Mouse (Mus musculus) megakaryocyte, embryonic 14.5 days (primary cell): Measurements from ENCODE around the gene Jsrp1. TPM values are rescaled to one million over a fixed set of nuclear protein-coding genes. Genes with fewer than 3 reads are reported as not detected.

Experiments used
- H3K27me3 ChIP-seq: replicated peaks from 2 replicates; pipeline ENCODE3; 2012; ENCODE audit warnings: inconsistent platforms
- H3K36me3 ChIP-seq: replicated peaks from 2 replicates; pipeline ENCODE3; 2012; ENCODE audit warnings: low read length, inconsistent platforms, mixed read lengths
- H3K4me1 ChIP-seq: 2 replicates; pipeline ENCODE4 v1.6.1; 2012; ENCODE audit warnings: inconsistent platforms
- H3K4me3 ChIP-seq: replicated peaks from 2 replicates; pipeline ENCODE3; 2012; ENCODE audit warnings: moderate library complexity, mild to moderate bottlenecking, inconsistent platforms
- H3K9me3 ChIP-seq: 2 replicates; pipeline ENCODE4 v1.6.1; 2012; ENCODE audit warnings: inconsistent platforms
- FLI1 ChIP-seq: IDR thresholded peaks from 2 replicates; pipeline ENCODE4 v1.6.1; 2012; ENCODE audit warnings: low read length, inconsistent platforms, mixed read lengths
- GATA1 ChIP-seq: IDR thresholded peaks from 3 replicates; pipeline ENCODE4 v1.6.1; 2012; ENCODE audit warnings: mixed read lengths, low read length, inconsistent platforms, borderline replicate concordance
- polyA plus RNA-seq: library from polyadenylated mRNA; stranded (reverse); fragments of >175 nt; gene quantifications from 2 replicates; pipeline ENCODE4 v1.2.3, GENCODE M21; 2012; ENCODE audit warnings: low replicate concordance; ENCODE audit not compliant: insufficient read depth

Gene Jsrp1
- polyA plus RNA-seq = not detected in 2 replicates

- Histone ChIP-seq H3K4me1 (peaks cover 42% of the 10 kb centered on the region), H3K36me3 (no peaks in the 10 kb centered on the region), H3K9me3 (no peaks in the 10 kb centered on the region), H3K27me3 (peaks cover 44% of the 10 kb centered on the region), H3K4me3 (peak within 1 kb of the TSS; percentile 1)
- no peak for TF ChIP-seq GATA1
- TF ChIP-seq FLI1 = no peak
Measured at GRCm38 (mm10) chr10:80813366-80813765, at the start of gene Jsrp1. Gene Jsrp1, minus strand, starts transcription at chr10:80813498.

GRCm38 (mm10) chr10:80862305-80862704 lies 49.0 kb upstream of the Jsrp1 start:
- Histone ChIP-seq H3K9me3 (no peaks in the 10 kb centered on the region), H3K4me3 (no peak overlapping the region), H3K36me3 (peaks cover 80% of the 10 kb centered on the region), H3K4me1 (peaks cover 31% of the 10 kb centered on the region), H3K27me3 (no peaks in the 10 kb centered on the region)
- no peak for TF ChIP-seq GATA1
- no peak for TF ChIP-seq FLI1

GRCm38 (mm10) chr10:80858350-80858935 lies 45.1 kb upstream of the Jsrp1 start:
- Histone ChIP-seq H3K9me3 (no peaks in the 10 kb centered on the region), H3K4me1 (peaks cover 65% of the 10 kb centered on the region), H3K4me3 (no peak overlapping the region), H3K27me3 (no peaks in the 10 kb centered on the region), H3K36me3 (peaks cover 44% of the 10 kb centered on the region)
- TF ChIP-seq GATA1 (no peak), FLI1 (no peak)

GRCm38 (mm10) chr10:80857848-80858247 lies 44.5 kb upstream of the Jsrp1 start:
- TF ChIP-seq GATA1 = no peak
- no peak for TF ChIP-seq FLI1
- H3K4me3 ChIP-seq = no peak overlapping the region
- peaks cover 71% of the 10 kb centered on the region for H3K4me1 ChIP-seq
- no peaks in the 10 kb centered on the region for H3K9me3 ChIP-seq
- no peaks in the 10 kb centered on the region for H3K27me3 ChIP-seq
- H3K36me3 ChIP-seq = peaks cover 44% of the 10 kb centered on the region

GRCm38 (mm10) chr10:80857386-80857785 lies 44.1 kb upstream of the Jsrp1 start:
- H3K4me1 ChIP-seq = peaks cover 71% of the 10 kb centered on the region
- H3K27me3 ChIP-seq = no peaks in the 10 kb centered on the region
- H3K9me3 ChIP-seq = no peaks in the 10 kb centered on the region
- peaks cover 42% of the 10 kb centered on the region for H3K36me3 ChIP-seq
- H3K4me3 ChIP-seq = no peak overlapping the region
- no peak for TF ChIP-seq GATA1
- no peak for TF ChIP-seq FLI1

- Histone ChIP-seq H3K4me1 (peaks cover 74% of the 10 kb centered on the region), H3K4me3 (peak overlapping the region; percentile 47), H3K9me3 (no peaks in the 10 kb centered on the region), H3K27me3 (no peaks in the 10 kb centered on the region), H3K36me3 (peaks cover 42% of the 10 kb centered on the region)
- TF ChIP-seq GATA1 = no peak
- TF ChIP-seq FLI1 = no peak
Measured at GRCm38 (mm10) chr10:80856908-80857307, 43.6 kb upstream of the Jsrp1 start.

- H3K27me3 ChIP-seq = no peaks in the 10 kb centered on the region
- TF ChIP-seq FLI1 = no peak
- TF ChIP-seq GATA1 = no peak
- H3K4me1 ChIP-seq = peaks cover 75% of the 10 kb centered on the region
- H3K36me3 ChIP-seq = peaks cover 42% of the 10 kb centered on the region
- no peaks in the 10 kb centered on the region for H3K9me3 ChIP-seq
- H3K4me3 ChIP-seq = peak overlapping the region; percentile 100
Measured at GRCm38 (mm10) chr10:80856267-80856666, 43.0 kb upstream of the Jsrp1 start.

- TF ChIP-seq GATA1 (no peak), FLI1 (no peak)
- H3K4me1 ChIP-seq = peaks cover 69% of the 10 kb centered on the region
- no peaks in the 10 kb centered on the region for H3K27me3 ChIP-seq
- H3K4me3 ChIP-seq = peak overlapping the region; percentile 100
- H3K36me3 ChIP-seq = peaks cover 41% of the 10 kb centered on the region
- no peaks in the 10 kb centered on the region for H3K9me3 ChIP-seq
Measured at GRCm38 (mm10) chr10:80855749-80856073, 42.4 kb upstream of the Jsrp1 start.

GRCm38 (mm10) chr10:80854913-80855748 lies 41.8 kb upstream of the Jsrp1 start, which contains the start of the genes Lsm7 and Sppl2b:
Gene Lsm7, minus strand, starts transcription at chr10:80855209.
Gene Sppl2b, plus strand, starts transcription at chr10:80855275.
- Histone ChIP-seq H3K9me3 (no peaks in the 10 kb centered on the region), H3K4me1 (peaks cover 68% of the 10 kb centered on the region), H3K27me3 (no peaks in the 10 kb centered on the region), H3K36me3 (peaks cover 44% of the 10 kb centered on the region), H3K4me3 (peak within 1 kb of the TSS; percentile 100)
- TF ChIP-seq GATA1 (no peak), FLI1 (no peak)

GRCm38 (mm10) chr10:80848571-80848970 lies 35.3 kb upstream of the Jsrp1 start:
- peaks cover 37% of the 10 kb centered on the region for H3K27me3 ChIP-seq
- H3K36me3 ChIP-seq = peaks cover 34% of the 10 kb centered on the region
- H3K9me3 ChIP-seq = no peaks in the 10 kb centered on the region
- peak overlapping the region; percentile 71 for H3K4me3 ChIP-seq
- H3K4me1 ChIP-seq = peaks cover 38% of the 10 kb centered on the region
- TF ChIP-seq FLI1 = no peak
- no peak for TF ChIP-seq GATA1
